Mouse (Mus musculus): ENCODE data around the gene Hsdl1. TPM values are rescaled to one million over a fixed set of nuclear protein-coding genes. Genes with fewer than 3 reads are reported as not detected.

Hsdl1 gene
- polyA plus RNA-seq, 1 experiment from 2014 or later: 97.2 TPM

DNA sequence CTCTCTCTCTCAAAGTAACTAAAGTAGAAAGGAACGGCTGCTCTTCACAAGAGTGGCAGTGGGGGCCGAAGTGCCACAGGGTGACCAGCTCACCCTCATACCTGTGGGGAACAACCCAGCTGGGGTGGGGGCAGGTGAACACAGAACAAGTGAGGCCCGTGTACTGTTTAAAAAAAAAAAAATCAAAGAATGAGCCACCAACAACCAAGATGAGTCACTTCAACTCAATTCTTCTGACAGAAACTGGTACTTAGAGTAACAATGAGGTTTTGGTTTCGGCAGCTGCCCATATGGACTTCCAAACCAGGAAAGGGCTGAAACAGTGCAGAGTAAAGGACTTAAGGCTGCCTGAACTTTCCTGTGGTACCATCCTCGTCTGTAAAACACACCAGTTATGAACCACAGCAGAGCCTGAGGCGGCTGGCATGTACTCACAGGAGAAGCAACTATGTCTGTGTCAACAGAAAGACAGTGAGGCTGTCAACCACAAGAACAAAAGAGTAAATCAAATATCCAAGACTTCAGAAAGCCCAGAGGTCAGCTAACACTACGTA, 26.3 kb downstream of the Hsdl1 start:
- 84% methylated on average over 7 of the region's 7 CpGs for WGBS

DNA sequence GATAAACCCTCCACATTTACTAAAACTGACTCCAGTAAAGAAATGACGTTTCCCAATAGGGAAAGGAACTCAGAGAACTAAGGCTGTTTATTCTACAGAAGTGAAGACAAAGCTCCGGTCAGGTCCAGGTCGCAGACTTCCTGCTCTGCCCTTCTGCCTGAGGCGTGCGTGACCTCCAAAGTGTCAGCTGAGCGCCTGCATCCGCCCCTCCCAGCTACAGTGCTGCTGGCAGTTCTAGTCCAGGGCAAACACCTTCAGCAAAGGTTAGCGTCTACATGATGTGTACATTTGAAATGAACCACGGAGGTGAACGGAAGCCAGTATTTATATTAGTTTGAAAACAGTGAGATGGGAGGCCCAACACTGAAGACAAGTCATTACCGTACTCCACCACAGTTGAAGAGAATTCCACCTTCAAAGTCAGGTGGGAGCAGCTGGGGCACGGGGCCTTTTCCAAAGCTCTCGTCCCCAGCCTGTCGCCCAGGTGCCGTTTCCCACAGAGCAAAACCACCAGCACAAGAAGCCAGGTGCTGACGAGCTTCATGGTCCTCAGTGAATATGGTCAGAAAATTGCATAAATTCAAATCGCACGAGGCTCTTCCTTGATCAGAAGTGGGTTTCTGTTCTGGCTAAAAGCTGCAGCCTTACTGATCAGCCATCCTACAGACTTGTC, 27.8 kb downstream of the Hsdl1 start:
- WGBS: 90% methylated on average over 18 of the region's 18 CpGs
- Histone ChIP-seq H3K4me2 (no peak overlapping the region), H3K4me3 (replicated peaks) (no peak overlapping the region), H3K36me3 (replicated peaks) (peaks cover 50% of the 10 kb centered on the region), H3K9ac (no peak overlapping the region), H3K27ac (no peak overlapping the region), H3K27me3 (no peaks in the 10 kb centered on the region), H3K9me3 (no peaks in the 10 kb centered on the region), H3K4me1 (no peaks in the 10 kb centered on the region)
- no peak for ATAC-seq (ENCODE audit: low FRiP score)

More for the DNA sequence above, 26.3 kb downstream of the Hsdl1 start:
- ATAC-seq (ENCODE audit: low FRiP score): no peak
- H3K4me3 ChIP-seq (replicated peaks): no peak overlapping the region
- H3K9ac ChIP-seq: no peak overlapping the region
- H3K36me3 ChIP-seq (replicated peaks): peaks cover 36% of the 10 kb centered on the region
- H3K4me2 ChIP-seq: no peak overlapping the region
- H3K27ac ChIP-seq: no peak overlapping the region
- H3K4me1 ChIP-seq: peaks cover under 1% of the 10 kb centered on the region; the same call in 1 of the 2 replicates
- H3K9me3 ChIP-seq: no peaks in the 10 kb centered on the region
- H3K27me3 ChIP-seq: no peaks in the 10 kb centered on the region

DNA sequence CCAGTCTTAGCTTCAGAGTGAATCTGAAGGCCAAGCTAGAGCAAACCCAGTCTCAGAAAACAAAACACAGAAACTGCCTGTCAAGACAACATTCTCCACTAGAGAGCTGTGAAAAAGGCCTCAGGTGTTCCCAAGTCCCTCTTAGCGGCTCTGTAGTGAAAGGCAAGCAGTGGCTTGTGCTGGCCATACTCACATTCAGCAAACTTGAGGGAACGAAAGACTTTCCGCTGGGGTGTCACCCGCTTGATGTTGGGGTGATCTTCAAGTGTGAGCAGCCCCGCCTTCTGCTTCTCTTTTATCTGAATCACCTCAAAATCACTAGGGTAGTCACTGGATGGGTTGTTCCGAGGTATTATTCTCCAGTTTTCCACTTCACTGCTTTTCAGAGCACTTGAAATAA, 29.2 kb downstream of the Hsdl1 start:
- Histone ChIP-seq H3K4me3 (replicated peaks) (no peak overlapping the region), H3K4me2 (no peak overlapping the region), H3K9ac (no peak overlapping the region), H3K36me3 (replicated peaks) (peaks cover 64% of the 10 kb centered on the region), H3K27me3 (no peaks in the 10 kb centered on the region), H3K27ac (no peak overlapping the region), H3K4me1 (no peaks in the 10 kb centered on the region), H3K9me3 (no peaks in the 10 kb centered on the region)
- no peak for ATAC-seq (ENCODE audit: low FRiP score)
- WGBS: 88% methylated on average over 6 of the region's 6 CpGs

DNA sequence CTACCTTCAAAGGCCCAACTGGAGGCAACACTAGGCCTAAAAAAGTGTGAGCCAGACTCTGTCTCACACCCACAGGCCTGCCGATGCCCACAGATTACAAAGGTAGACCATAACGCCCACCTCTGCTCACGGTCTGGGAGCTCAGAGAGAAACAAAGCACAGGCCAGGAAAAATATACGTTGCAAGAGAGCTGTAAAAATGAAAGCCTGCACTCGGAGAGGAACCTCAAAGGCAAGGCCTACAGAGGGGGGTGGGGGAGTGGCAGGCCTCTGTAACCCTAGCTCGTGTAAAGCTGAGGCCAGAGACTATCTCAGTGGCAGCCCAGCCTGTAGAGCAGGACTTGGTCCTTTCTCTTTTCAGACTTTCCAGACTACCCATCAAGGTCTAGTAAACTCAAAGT, 29.8 kb downstream of the Hsdl1 start:
- Histone ChIP-seq H3K36me3 (replicated peaks) (peaks cover 70% of the 10 kb centered on the region), H3K9me3 (no peaks in the 10 kb centered on the region), H3K4me1 (no peaks in the 10 kb centered on the region), H3K4me2 (no peak overlapping the region), H3K27ac (no peak overlapping the region), H3K27me3 (no peaks in the 10 kb centered on the region), H3K4me3 (replicated peaks) (no peak overlapping the region), H3K9ac (no peak overlapping the region)
- no peak for ATAC-seq (ENCODE audit: low FRiP score)
- 81% methylated on average over 6 of the region's 6 CpGs for WGBS

DNA sequence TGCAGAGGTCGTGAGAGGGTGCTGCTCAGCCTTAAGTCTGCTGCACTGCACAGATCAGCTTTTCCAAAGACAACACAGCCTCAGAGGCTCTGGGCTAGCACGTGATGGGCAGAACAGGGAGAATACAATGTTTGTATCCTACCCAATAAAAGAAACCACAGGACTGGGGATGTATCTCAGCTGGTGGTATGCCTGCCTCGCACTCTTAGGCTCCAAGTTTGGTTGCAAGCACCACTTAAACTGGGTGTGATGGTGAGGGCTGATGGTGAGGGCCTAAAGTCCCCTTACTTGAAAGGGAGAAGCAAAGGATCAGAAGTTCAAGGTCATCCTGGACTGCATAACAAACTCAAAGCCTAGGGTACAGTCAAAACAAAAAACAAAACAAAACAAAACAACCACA, 30.4 kb downstream of the Hsdl1 start:
- Histone ChIP-seq H3K27ac (no peak overlapping the region), H3K27me3 (no peaks in the 10 kb centered on the region), H3K4me1 (no peaks in the 10 kb centered on the region), H3K9ac (no peak overlapping the region), H3K36me3 (replicated peaks) (peaks cover 76% of the 10 kb centered on the region), H3K4me3 (replicated peaks) (no peak overlapping the region), H3K4me2 (no peak overlapping the region), H3K9me3 (no peaks in the 10 kb centered on the region)
- 85% methylated on average over 3 of the region's 3 CpGs for WGBS
- ATAC-seq (ENCODE audit: low FRiP score): no peak

DNA sequence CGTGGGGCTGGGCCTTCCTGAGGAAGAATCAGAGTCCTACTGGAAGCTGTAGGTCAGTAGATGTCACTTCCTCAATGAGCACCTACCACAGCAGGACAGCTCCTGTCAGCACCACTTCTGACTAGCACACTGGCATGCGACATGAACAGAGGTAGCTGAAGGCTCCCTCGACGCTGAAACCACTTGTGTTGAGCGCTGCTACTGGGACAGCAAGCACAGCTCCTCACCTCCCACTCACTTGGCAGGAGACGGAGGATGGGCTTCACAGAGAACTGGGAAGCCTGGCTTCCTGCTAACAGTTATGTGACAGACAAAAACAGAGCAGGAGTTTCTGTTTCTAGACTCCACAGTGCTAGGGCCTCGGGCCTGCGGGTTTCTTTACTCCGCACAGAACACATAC, 43.0 kb downstream of the Hsdl1 start:
- Histone ChIP-seq H3K27me3 (no peaks in the 10 kb centered on the region), H3K4me3 (replicated peaks) (no peak overlapping the region), H3K27ac (no peak overlapping the region), H3K9me3 (no peaks in the 10 kb centered on the region), H3K9ac (no peak overlapping the region), H3K4me1 (peaks cover 7% of the 10 kb centered on the region; the same call in 1 of the 2 replicates), H3K4me2 (no peak overlapping the region), H3K36me3 (replicated peaks) (peaks cover 99% of the 10 kb centered on the region)
- 90% methylated on average over 9 of the region's 9 CpGs for WGBS
- ATAC-seq (ENCODE audit: low FRiP score): no peak

DNA sequence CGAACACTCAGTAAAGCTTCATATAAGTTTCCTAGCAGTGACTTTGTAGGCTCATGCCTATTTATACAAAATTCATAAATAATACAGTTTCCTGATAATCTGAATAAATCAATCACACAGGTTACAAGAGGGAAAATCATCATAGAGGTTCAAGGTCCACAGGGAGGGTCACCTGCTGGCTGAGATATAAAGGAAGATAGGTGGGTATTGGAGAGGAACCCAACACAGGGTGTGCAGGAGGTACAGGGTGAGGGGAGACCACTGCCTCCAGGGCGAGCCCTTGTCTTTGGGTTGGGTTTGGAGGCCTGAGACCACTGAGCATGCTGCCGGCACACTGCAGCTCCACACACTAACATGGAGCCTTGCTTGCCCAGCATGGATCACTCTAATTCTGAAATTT, 43.6 kb downstream of the Hsdl1 start:
- 93% methylated on average over 3 of the region's 3 CpGs for WGBS
- peaks cover 99% of the 10 kb centered on the region for H3K36me3 ChIP-seq (replicated peaks)
- no peak overlapping the region for H3K9ac ChIP-seq
- no peaks in the 10 kb centered on the region for H3K27me3 ChIP-seq
- H3K4me1 ChIP-seq: peaks cover 7% of the 10 kb centered on the region; the same call in 1 of the 2 replicates
- no peak for ATAC-seq (ENCODE audit: low FRiP score)
- H3K4me2 ChIP-seq: no peak overlapping the region
- no peaks in the 10 kb centered on the region for H3K9me3 ChIP-seq
- no peak overlapping the region for H3K27ac ChIP-seq
- no peak overlapping the region for H3K4me3 ChIP-seq (replicated peaks)

DNA sequence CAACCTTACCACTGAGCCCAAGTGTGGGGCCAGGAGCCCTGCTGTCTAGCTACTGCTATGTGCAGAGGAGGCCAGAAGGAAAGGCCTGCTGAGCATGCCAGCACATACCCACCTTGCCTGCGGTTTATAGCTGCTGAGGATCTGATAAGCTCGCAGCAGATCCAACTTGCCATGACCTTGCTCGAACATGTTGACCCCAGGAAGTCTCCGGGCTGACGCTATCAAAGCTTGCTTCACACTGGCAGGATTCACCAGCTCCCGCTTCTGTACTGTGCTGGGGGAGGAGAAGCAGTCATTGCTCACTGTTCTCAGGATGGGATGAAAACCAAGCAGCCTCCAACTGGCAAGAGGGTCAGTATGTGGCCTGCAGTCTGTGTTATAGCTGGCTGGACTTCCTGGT, 44.0 kb downstream of the Hsdl1 start:
- Histone ChIP-seq H3K27ac (no peak overlapping the region), H3K4me1 (peaks cover 7% of the 10 kb centered on the region; the same call in 1 of the 2 replicates), H3K4me2 (no peak overlapping the region), H3K36me3 (replicated peaks) (peaks cover 94% of the 10 kb centered on the region), H3K4me3 (replicated peaks) (no peak overlapping the region), H3K9ac (no peak overlapping the region), H3K9me3 (no peaks in the 10 kb centered on the region), H3K27me3 (no peaks in the 10 kb centered on the region)
- no peak for ATAC-seq (ENCODE audit: low FRiP score)
- 97% methylated on average over 6 of the region's 6 CpGs for WGBS

DNA sequence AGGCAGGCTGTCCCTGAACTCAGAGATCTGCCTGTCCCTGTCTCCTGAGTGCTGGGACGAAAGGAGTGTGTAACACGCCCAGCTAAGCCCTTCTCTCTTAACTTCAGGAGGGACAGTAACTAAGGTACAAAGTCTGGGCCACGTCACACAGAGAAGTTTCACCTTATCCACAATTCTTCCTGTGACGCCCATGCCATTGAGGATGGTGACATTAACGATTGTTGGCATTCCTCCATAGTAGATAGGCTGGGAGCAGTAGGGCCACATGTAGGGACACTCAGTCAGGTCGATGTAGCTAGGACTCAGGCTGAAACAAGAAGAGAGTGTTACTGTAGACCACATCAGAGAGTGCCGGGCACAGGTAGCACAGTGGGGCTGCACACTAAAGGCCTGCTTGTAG, 46.2 kb downstream of the Hsdl1 start:
- H3K4me3 ChIP-seq (replicated peaks): no peak overlapping the region
- ATAC-seq (ENCODE audit: low FRiP score): no peak
- H3K27ac ChIP-seq: no peak overlapping the region
- peaks cover 94% of the 10 kb centered on the region for H3K36me3 ChIP-seq (replicated peaks)
- H3K27me3 ChIP-seq: no peaks in the 10 kb centered on the region
- no peak overlapping the region for H3K4me2 ChIP-seq
- no peaks in the 10 kb centered on the region; the same call in 1 of the 2 replicates for H3K4me1 ChIP-seq
- H3K9ac ChIP-seq: no peak overlapping the region
- WGBS: 93% methylated on average over 7 of the region's 7 CpGs
- no peaks in the 10 kb centered on the region for H3K9me3 ChIP-seq

DNA sequence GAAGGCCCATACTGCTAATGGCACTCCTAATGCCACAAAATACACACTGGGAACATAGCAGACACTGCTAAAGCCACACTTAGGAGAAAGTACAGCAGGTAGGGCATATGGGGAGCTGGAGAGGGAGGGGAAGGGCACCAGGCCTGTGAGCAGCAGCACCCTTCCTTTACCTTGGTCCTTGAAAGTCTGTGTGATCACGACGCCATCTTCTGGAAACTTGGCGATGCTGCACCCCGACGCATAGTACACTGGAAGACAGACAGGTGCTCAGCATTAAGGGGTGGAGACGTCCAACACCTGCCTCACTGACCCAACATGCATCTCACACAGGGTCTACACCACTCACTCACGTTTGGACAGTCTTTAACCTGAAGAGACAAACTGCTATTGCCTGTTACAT, 54.9 kb downstream of the Hsdl1 start:
- Histone ChIP-seq H3K4me1 (peaks cover 15% of the 10 kb centered on the region), H3K4me2 (no peak overlapping the region), H3K27me3 (no peaks in the 10 kb centered on the region), H3K4me3 (replicated peaks) (no peak overlapping the region), H3K9ac (no peak overlapping the region), H3K9me3 (no peaks in the 10 kb centered on the region), H3K36me3 (replicated peaks) (peaks cover 97% of the 10 kb centered on the region), H3K27ac (no peak overlapping the region)
- ATAC-seq (ENCODE audit: low FRiP score): no peak
- 73% methylated on average over 7 of the region's 7 CpGs for WGBS

DNA sequence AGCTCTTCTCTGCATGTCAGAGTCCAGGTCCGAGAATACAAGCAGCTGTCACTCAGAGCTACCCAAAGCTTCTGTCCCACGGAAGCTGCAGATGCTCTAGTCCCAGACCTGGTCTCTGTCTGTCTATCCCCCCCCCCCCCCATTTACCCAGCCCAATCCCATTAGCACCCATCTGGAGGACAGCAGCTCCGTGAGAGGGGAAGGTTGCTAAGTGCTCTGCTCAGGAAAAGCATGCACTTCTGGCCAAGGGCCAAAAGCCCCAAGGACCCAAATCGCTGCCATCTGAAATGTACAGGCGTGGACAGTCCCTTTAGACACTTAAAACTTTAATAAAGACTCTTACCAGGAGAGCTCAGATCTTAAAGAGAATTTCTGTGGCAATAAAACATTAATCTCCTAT, 58.3 kb downstream of the Hsdl1 start:
- Histone ChIP-seq H3K4me3 (replicated peaks) (no peak overlapping the region), H3K9ac (no peak overlapping the region), H3K27me3 (no peaks in the 10 kb centered on the region), H3K36me3 (replicated peaks) (peaks cover 99% of the 10 kb centered on the region), H3K4me2 (no peak overlapping the region), H3K9me3 (no peaks in the 10 kb centered on the region), H3K4me1 (peaks cover 15% of the 10 kb centered on the region), H3K27ac (no peak overlapping the region)
- 79% methylated on average over 5 of the region's 5 CpGs for WGBS
- ATAC-seq (ENCODE audit: low FRiP score): no peak

DNA sequence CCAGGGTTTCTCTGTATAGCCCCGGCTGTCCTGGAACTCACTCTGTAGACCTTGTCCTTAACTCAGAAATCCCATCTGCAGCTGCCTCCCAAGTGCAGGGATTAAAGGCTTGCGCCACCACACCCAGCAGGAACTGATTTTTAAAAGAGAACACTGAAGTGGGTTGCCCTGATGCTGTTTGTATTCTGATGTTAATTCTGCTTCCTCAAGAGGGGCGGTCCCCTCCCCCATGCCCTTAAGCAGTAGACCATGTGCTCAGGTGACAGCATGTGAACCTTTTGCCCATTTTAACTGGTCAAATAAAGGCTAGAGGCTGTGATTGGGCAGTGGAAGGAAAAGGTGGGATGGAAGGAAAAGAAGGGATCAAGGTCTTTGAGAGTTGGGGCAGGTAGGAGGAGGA, 59.2 kb downstream of the Hsdl1 start:
- H3K9ac ChIP-seq: no peak overlapping the region
- H3K4me1 ChIP-seq: peaks cover 15% of the 10 kb centered on the region
- no peaks in the 10 kb centered on the region for H3K9me3 ChIP-seq
- no peak overlapping the region for H3K27ac ChIP-seq
- H3K4me3 ChIP-seq (replicated peaks): no peak overlapping the region
- peaks cover 99% of the 10 kb centered on the region for H3K36me3 ChIP-seq (replicated peaks)
- no peak overlapping the region for H3K4me2 ChIP-seq
- no peak for ATAC-seq (ENCODE audit: low FRiP score)
- WGBS: 44% methylated on average over 3 of the region's 3 CpGs
- no peaks in the 10 kb centered on the region for H3K27me3 ChIP-seq

DNA sequence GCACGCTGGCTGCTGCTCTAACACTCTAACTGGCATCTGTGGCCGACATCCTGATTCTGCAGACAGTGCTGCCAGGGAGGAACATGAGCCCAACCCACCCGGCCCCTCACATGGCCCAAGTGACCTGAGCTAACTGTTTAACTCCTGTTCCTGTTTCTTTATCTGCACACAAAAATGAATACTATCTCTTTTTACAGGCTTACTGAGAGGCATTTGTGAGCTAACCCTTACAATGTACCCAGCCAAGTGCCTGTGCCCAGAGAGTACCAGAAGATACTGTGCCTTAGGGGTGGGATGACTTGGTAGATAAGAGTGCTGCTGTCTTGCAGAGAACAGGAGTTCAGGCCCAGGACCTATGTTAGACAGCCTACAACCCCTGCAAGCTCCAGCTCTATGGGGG, 60.0 kb downstream of the Hsdl1 start:
- Histone ChIP-seq H3K36me3 (replicated peaks) (peaks cover 99% of the 10 kb centered on the region), H3K4me1 (peaks cover 15% of the 10 kb centered on the region), H3K9me3 (no peaks in the 10 kb centered on the region), H3K4me2 (no peak overlapping the region), H3K4me3 (replicated peaks) (no peak overlapping the region), H3K27me3 (no peaks in the 10 kb centered on the region), H3K27ac (no peak overlapping the region), H3K9ac (no peak overlapping the region)
- WGBS: 88% methylated on average over 3 of the region's 3 CpGs
- ATAC-seq (ENCODE audit: low FRiP score): no peak

All from forebrain, embryonic 12.5 days (tissue).